Mouse (Mus musculus) kidney, adult 2 months (tissue): ENCODE measurements around the gene Rfx3.

Experiments
- CTCF ChIP-seq: fragments of 200-500 bp; conservative IDR thresholded peaks from 2 replicates; pipeline ENCODE4 v1.5.1; 2011; ENCODE audit warnings: low read depth, mild to moderate bottlenecking, control low read depth, low read length, moderate library complexity, mixed read lengths; ENCODE audit not compliant: insufficient read depth, insufficient read length
- POLR2A ChIP-seq: fragments of 200-500 bp; IDR thresholded peaks from one replicate; pipeline ENCODE4 v1.6.1; 2011; ENCODE audit warnings: low read depth, low read length, control low read depth

DNA sequence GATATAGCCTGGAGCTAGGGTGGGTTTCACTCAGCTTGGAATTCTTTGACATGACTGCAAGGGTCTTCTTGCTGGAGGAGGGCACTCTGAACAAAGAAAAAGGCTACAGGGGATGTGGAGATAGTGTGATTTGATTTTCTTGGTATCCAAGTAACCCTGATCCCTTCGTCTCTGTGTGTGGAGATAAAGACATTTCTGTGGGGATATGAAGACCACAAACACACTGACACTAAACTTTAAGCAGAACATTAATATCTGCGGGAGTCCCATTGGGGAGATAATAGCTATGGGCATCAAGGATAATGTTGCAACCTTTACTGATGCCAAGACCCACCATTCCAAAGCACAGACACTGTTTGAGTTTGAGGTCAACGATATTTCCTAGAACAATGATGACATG is 49.7 kb downstream of the Rfx3 start:
- TF ChIP-seq CTCF, result no peak
- no peak for TF ChIP-seq POLR2A
